Mouse (Mus musculus): Measurements from ENCODE around the gene Edil3.

DNA sequence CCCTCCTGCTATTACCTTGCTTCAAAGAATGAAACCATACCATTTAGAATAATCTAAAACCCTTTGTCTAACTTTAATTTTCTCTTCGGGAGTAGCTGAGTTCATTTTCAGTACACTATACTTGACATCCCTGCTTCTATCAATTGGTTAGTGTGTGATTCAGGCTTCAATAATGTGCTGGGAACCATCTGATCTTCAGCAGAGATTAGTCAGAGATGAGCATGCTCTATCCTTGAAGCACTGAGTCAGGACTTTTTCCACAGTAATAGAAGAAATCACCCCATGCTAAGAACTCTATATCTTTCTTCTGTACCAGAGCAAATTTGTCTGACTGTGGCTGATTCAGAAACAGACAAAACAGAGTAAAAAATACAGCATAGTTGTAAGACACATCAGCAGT is 20.3 kb upstream of the Edil3 start:
- TF ChIP-seq GATA1 (IDR thresholded peaks at IDR 0.05; ENCODE audit: borderline replicate concordance, low read length) (no peak), FLI1 (IDR thresholded peaks at IDR 0.05; ENCODE audit: low read length) (no peak)
